Mouse (Mus musculus) brain, embryonic 14.5 days (tissue): Measurements from ENCODE around the gene 3110082I17Rik.

ENCODE experiments used
- CTCF ChIP-seq: fragments of 200-500 bp; IDR thresholded peaks from 2 replicates; pipeline ENCODE4 v1.5.1; 2012; ENCODE audit warnings: inconsistent platforms, mild to moderate bottlenecking, moderate library complexity, borderline replicate concordance; ENCODE audit not compliant: insufficient read depth, insufficient read length; ENCODE audit errors: extremely low read depth
- POLR2A ChIP-seq: fragments of 200-500 bp; IDR thresholded peaks from 2 replicates; pipeline ENCODE4 v1.6.1; 2012; ENCODE audit warnings: mild to moderate bottlenecking, inconsistent platforms, borderline replicate concordance; ENCODE audit not compliant: poor library complexity, insufficient read depth, insufficient read length, severe bottlenecking; ENCODE audit errors: extremely low read depth

DNA sequence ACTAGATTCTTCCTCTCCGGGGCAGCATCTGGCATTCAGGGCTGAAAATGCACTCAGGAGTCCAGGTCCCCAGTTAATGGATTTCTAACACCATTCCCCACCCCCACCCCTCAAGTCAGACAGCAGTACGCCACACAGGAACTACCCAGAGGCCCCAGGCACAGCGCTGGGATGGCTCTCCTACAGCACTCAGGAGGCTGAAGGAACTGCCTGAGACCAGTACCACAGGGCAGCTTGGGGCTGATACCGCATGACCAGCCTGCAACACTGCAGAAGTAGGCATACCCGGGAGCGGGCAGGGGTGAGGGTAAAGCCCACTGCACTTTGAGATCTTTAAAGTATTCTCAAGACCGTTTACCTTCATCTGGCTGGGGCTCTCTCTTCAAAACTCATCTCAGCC is 54.8 kb downstream of the 3110082I17Rik start:
- TF ChIP-seq POLR2A (no peak), CTCF (no peak)
